7 mouse cellular contexts compared by ENCODE assay signal in genomic region chr8:81768313-81768675, GRCm38 (mm10).
DNase-seq lines count a peak whose midpoint lies in the region; ATAC-seq and TF ChIP-seq lines count a peak whose summit lies in the region.

No protein-coding gene starts in this region.

- WGBS in intestine, postnatal 0 days = 48% methylated on average over 2 of the region's 2 CpGs
- 45% methylated on average over 2 of the region's 2 CpGs for WGBS in midbrain, embryonic 13.5 days

- dilution Hi-C loops in CH12.LX (cut with MboI; ENCODE audit: extremely low pct_ligation_motif_present, extremely low pct_unique_long_range_greater_than_20kb, low sequenced_read_pairs) = no loop called here

- H3K79me2 ChIP-seq in CH12.LX (replicated peaks; ENCODE audit: control insufficient read depth, extremely low read depth, insufficient read depth, poor library complexity, severe bottlenecking) = no peaks in the 10 kb centered on the region

- H3K27me3 ChIP-seq in CH12.LX (replicated peaks) = no peaks in the 10 kb centered on the region
- no peaks in the 10 kb centered on the region for H3K27me3 ChIP-seq in intestine, postnatal 0 days (replicated peaks; ENCODE audit: control insufficient read depth, insufficient read depth, low read length)
- H3K27me3 ChIP-seq in midbrain, embryonic 13.5 days = no peaks in the 10 kb centered on the region

- H3K9ac ChIP-seq in CH12.LX (ENCODE audit: insufficient read depth, low read depth) = no peak overlapping the region
- H3K9ac ChIP-seq in intestine, postnatal 0 days (ENCODE audit: low read depth, low read length) = no peak overlapping the region
- no peak overlapping the region for H3K9ac ChIP-seq in midbrain, embryonic 13.5 days (replicated peaks)

- TF ChIP-seq EP300 in CH12.LX (IDR thresholded peaks at IDR 0.05; ENCODE audit: low read length) = no peak

- no peak overlapping the region for H3K27ac ChIP-seq in CH12.LX (ENCODE audit: insufficient read depth, low read depth)
- no peak overlapping the region for H3K27ac ChIP-seq in intestine, postnatal 0 days (ENCODE audit: low read depth, low read length)
- H3K27ac ChIP-seq in midbrain, embryonic 13.5 days = no peak overlapping the region

- peaks cover 0 to 27% of the 10 kb centered on the region in 2 experiments; a peak in 2 of 4 replicates for H3K4me1 ChIP-seq in CH12.LX (ENCODE audit: control insufficient read depth in 1 of 2, insufficient read depth in 2 of 2)
- H3K4me1 ChIP-seq in intestine, postnatal 0 days (replicated peaks; ENCODE audit: control insufficient read depth, insufficient read depth, low read length) = no peaks in the 10 kb centered on the region
- H3K4me1 ChIP-seq in midbrain, embryonic 13.5 days (replicated peaks) = peaks cover 18% of the 10 kb centered on the region

- no peak for DNase-seq in CH12.LX (ENCODE audit: extremely low read depth)
- DNase-seq in adipocyte (ENCODE audit: low spot score) = no peak
- DNase-seq in layer of hippocampus, postnatal 25 days (ENCODE audit: extremely low spot score in 1 of 2, low spot score in 1 of 2) = no peak
- no peak for DNase-seq in left cerebral cortex, adult 18-20 months (ENCODE audit: low spot score in 2 of 2)

- TF ChIP-seq POLR2A in CH12.LX (IDR thresholded peaks at IDR 0.05; ENCODE audit: low read depth, low read length) = no peak

- H3K9me3 ChIP-seq in CH12.LX (replicated peaks; ENCODE audit: low read length) = no peaks in the 10 kb centered on the region
- no peaks in the 10 kb centered on the region for H3K9me3 ChIP-seq in intestine, postnatal 0 days (ENCODE audit: control insufficient read depth)
- H3K9me3 ChIP-seq in midbrain, embryonic 13.5 days = no peaks in the 10 kb centered on the region

- TF ChIP-seq CTCF in CH12.LX (conservative IDR thresholded peaks at IDR 0.05 in 1 of 2, IDR thresholded peaks at IDR 0.05 in 1 of 2; ENCODE audit: low read depth in 2 of 2, low read length in 2 of 2) = no peak
- TF ChIP-seq CTCF in intestine, postnatal 0 days (IDR thresholded peaks at IDR 0.05; ENCODE audit: low read depth) = no peak

- peak overlapping the region; percentile 17 to 26 (median 19) for H3K4me3 ChIP-seq in CH12.LX (replicated peaks in 1 of 3; ENCODE audit: low read depth in 2 of 3, low read length in 2 of 3, poor library complexity in 1 of 3)
- H3K4me3 ChIP-seq in intestine, postnatal 0 days (ENCODE audit: low read depth, low read length) = no peak overlapping the region
- no peak overlapping the region for H3K4me3 ChIP-seq in midbrain, embryonic 13.5 days (replicated peaks)

- TF ChIP-seq RAD21 in CH12.LX (IDR thresholded peaks at IDR 0.05; ENCODE audit: low read depth, low read length) = no peak

- H3K36me3 ChIP-seq in CH12.LX (replicated peaks in 1 of 2; ENCODE audit: control insufficient read depth in 1 of 2, insufficient read depth in 1 of 2, low read length in 1 of 2) = peaks cover 0 to 2% of the 10 kb centered on the region in 2 experiments
- no peaks in the 10 kb centered on the region for H3K36me3 ChIP-seq in intestine, postnatal 0 days (ENCODE audit: control insufficient read depth, insufficient read depth)
- H3K36me3 ChIP-seq in midbrain, embryonic 13.5 days = no peaks in the 10 kb centered on the region

- H3K4me2 ChIP-seq in CH12.LX (ENCODE audit: insufficient read depth, low read depth, poor library complexity, severe bottlenecking) = peak overlapping the region; percentile 95
- H3K4me2 ChIP-seq in intestine, postnatal 0 days (replicated peaks; ENCODE audit: low read depth) = peak overlapping the region; percentile 48
- peak overlapping the region; percentile 13; the same call in 1 of the 2 replicates for H3K4me2 ChIP-seq in midbrain, embryonic 13.5 days (replicated peaks)

- peak; percentile 46 for ATAC-seq in activated CD4-positive, CD25-positive, alpha-beta regulatory T cell, adult 4 months
- ATAC-seq in intestine, postnatal 0 days = no peak
- no peak for ATAC-seq in midbrain, embryonic 13.5 days

- in situ Hi-C loops in CH12.LX (cut with MboI; ENCODE audit: low pct_ligation_motif_present, low pct_unique_long_range_greater_than_20kb, low sequenced_read_pairs) = no loop called here

TF ChIP-seq in CH12.LX, 34 proteins besides CTCF, POLR2A, EP300 and RAD21:
- TF ChIP-seq MAZ (IDR thresholded peaks at IDR 0.05; ENCODE audit: low read depth, low read length) = peak; percentile 22; the same call in 1 of the 2 replicates
- TF ChIP-seq ETS1 (conservative IDR thresholded peaks at IDR 0.05; ENCODE audit: low read depth, low read length) = 0 out of 2 replicates have a peak, but pooled peaks have one; percentile 47
- TF ChIP-seq TBP (conservative IDR thresholded peaks at IDR 0.05; ENCODE audit: low read depth, low read length) = no peak
- 0 out of 2 replicates have a peak, but pooled peaks have one; percentile 35 for TF ChIP-seq SIN3A (IDR thresholded peaks at IDR 0.05; ENCODE audit: low read length)
- no peak for TF ChIP-seq ZMIZ1 (IDR thresholded peaks at IDR 0.05; ENCODE audit: low read depth, low read length)
TF ChIP-seq in CH12.LX: peak in this region for 3.

Comparison
In these comparisons a context has a peak if more than half of its experiments do, and no peak if none do; other contexts are left out.
1. H3K4me2 ChIP-seq: peak in every context shown above with its lines; median percentile 95 in CH12.LX; 48 in intestine, postnatal 0 days; 13 in midbrain, embryonic 13.5 days.
2. H3K4me3 ChIP-seq: peak in CH12.LX (3 of 3); none in intestine, postnatal 0 days (single experiment) and midbrain, embryonic 13.5 days (single experiment).